Mouse (Mus musculus) fibroblast of lung, adult 2 months (primary cell): ENCODE data around the gene Serpina11.
A peak's percentile ranks its signal among the peaks of the same experiment; 100 is the strongest.

Experiments
- DNase-seq: peaks from one replicate; pipeline ENCODE4 v3.0.0-alpha.2; 2011; ENCODE audit warnings: low read depth

Serpina11 gene

GRCm38 (mm10) chr12:103989857-103990256, at the start of gene Serpina11:
Gene Serpina11 (minus strand): TSS chr12:103989957.
- DNase-seq, result no peak

- no peak for DNase-seq
These were observed 48.4 kb upstream of the Serpina11 start for GRCm38 (mm10) chr12:104038181-104038580.

- DNase-seq, result no peak
These were observed 44.0 kb upstream of the Serpina11 start for GRCm38 (mm10) chr12:104033752-104034151.

DNA sequence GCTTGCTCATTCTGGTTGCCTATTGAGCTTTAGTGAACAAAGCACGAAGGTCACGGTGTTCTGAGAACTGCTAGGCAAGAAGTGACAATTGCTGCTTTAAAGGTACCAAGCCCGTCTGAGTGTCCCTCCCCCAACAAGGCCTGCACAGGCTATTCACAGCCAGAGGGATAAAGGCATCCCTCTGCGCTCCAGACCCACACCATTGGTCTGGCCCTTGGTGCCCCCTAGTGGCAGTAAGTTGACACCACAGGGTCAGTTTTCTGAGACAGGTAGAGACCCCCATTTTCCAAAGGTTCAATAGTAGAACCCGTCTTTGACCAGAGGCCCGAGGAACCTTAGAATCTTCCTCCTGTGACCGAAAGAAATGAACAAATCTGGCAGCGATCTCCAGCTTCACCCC, 40.2 kb upstream of the Serpina11 start:
- no peak for DNase-seq

GRCm38 (mm10) chr12:104015280-104015679, 25.5 kb upstream of the Serpina11 start:
- no peak for DNase-seq

- DNase-seq, result no peak
These were observed 23.9 kb upstream of the Serpina11 start, which contains the start of gene Serpina9 for GRCm38 (mm10) chr12:104013620-104014019. Gene Serpina9 (minus strand): TSS chr12:104013755.

- DNase-seq, result no peak
These were observed 14.9 kb upstream of the Serpina11 start for GRCm38 (mm10) chr12:104004689-104005088.

DNA sequence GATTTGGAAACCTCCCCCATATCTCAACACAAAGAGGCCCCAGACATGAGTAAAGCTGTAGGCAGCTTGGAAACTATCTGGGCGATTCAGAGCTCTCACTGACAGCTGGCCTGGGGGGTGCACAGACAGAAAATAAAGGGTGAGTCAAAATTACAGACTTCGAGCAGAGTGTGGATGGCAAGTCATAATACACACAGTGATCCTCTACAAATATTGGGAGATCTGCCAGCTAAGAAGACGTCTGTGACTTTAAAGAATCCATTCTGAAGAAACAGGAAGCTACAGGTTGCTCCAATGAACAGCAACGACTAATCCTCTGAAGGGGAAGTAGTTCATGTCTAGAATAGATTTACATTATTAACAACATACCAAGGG, 13.5 kb upstream of the Serpina11 start:
- DNase-seq, result peak; percentile 59

DNA sequence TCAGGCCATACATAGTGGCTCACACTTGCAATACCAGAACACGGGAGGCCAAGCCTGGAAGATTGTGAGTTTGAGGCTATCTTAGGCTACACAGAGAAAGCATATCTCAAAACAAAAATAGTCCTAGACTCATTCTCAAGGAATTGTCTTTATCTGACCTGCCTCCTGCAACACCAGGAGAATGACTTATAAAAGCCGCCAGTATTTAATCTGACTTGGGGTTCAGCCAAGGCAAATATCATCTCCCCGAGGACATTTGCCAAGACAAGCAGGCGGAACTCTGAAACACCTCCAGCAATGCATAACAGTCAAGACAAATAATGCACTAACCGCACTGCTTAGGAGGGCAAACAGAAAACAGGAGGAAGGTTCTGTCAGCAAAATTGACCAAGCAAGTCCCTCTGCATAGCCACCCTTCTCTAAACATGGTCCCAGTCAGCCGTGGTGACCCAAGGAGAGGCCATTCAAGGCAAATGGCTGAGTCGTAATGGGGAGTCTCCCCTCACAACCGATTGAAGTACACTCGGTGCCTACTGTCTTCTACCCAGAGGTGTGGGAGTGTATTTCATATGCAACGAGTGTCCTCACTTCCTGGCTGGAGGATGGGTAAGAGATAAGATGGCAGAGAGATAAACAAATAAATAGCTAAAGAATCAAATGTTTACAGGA, 12.9 kb upstream of the Serpina11 start:
- DNase-seq, result peak; percentile 88

DNA sequence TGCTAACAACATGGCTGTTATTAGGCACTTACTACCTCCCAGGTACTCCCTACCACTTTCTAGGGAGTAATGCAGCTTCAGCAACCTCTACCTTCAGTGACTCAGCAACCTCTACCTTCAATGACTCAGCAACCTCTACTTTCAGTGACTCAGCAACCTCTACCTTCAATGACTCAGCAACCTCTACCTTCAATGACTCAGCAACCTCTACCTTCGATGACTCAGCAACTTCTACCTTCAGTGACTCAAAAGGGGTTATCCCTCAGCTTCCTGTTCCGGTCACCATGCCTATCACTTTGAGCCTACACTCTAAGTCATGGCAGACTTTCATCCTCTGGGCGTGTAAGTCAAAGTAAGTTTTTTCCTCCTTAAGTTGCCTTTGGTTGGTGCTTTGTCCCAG, 10.8 kb upstream of the Serpina11 start:
- DNase-seq, result no peak

- no peak for DNase-seq
These were observed 9.9 kb upstream of the Serpina11 start for GRCm38 (mm10) chr12:103999611-104000010.

- DNase-seq, result no peak
These were observed 6.8 kb upstream of the Serpina11 start for GRCm38 (mm10) chr12:103996513-103996912.

DNA sequence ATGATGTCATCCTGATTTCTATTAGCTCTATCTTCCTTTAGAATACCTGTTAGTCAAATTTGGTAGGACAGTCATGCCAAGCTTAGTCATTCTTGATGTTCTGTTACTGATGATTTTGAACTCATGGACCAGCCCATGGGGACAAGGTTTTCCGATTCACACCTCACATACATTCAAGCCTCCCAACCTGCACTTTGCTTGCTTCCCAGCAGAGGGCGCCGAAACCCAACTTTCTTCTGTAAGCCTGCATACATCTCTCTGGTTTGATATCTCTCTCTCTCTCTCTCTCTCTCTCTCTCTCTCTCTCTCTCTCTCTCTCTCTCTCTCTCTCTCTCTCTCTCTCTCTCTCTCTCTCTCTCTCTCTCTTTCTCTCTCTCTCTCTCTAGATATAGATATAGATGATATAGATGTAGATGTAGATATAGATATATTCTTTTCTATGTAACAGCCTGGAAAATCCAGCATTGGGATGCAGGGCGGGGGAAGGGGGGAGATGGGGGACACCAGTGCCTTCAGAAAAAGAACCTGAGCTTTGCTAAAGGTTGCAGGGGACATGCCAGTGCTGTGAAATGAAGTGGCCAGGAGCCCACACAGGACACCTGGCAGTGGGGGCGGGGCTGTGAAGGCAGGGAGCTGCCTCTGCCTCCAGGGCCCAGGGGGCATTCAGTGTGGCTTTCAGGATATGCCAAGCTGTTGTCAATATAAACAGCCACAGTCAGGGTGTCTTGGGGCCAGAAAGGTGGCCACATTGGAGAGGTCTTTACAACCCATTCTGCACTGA, 5.7 kb upstream of the Serpina11 start:
- peak; percentile 33 for DNase-seq

GRCm38 (mm10) chr12:103992945-103993344, 3.2 kb upstream of the Serpina11 start:
- peak; percentile 16 for DNase-seq

GRCm38 (mm10) chr12:103989514-103989767, 316 bp downstream of the Serpina11 start:
- DNase-seq, result no peak

- DNase-seq, result no peak
These were observed 823 bp downstream of the Serpina11 start for GRCm38 (mm10) chr12:103988754-103989513.

DNA sequence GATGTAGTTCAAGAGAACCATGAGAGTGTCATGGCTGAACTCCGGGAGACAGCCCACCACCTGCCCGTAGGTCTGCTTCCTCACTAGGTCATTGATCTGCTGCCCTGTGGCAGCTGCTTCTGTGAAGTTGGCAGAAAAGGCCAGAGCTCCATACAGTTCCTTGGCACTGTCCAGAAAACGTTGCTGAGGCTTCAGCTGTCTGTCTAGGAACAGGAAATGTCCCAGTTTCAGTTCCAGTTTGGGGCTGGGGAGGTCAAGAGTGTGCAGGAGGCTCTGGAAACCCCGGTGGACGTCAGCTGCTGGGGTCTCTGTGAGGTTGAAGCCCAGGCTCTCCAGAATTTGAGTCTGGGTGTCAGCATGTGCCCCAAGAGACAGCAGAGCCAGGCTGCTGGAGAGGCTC, 3.9 kb downstream of the Serpina11 start:
- DNase-seq, result no peak

DNA sequence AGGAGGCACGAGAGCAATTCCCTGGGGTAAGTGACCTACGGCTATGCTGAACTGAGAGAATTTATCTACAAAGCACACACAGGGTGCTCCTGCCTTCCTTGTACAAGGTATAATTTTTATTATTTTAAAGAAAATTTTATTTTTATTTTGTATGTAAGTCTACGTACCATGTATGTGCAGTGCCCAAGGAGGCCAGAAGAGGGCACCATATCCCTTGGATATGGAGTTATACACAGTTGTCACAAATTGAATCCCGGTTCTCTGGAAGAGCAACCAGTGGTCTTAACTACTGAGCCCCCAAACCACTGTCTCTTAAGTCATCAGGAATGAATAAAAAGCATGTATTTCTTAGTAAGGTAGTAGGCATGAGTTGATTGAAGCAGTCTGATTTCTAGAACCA, 4.8 kb downstream of the Serpina11 start:
- DNase-seq, result peak; percentile 19

GRCm38 (mm10) chr12:103981646-103982360, 8.0 kb downstream of the Serpina11 start:
- DNase-seq, result no peak

DNA sequence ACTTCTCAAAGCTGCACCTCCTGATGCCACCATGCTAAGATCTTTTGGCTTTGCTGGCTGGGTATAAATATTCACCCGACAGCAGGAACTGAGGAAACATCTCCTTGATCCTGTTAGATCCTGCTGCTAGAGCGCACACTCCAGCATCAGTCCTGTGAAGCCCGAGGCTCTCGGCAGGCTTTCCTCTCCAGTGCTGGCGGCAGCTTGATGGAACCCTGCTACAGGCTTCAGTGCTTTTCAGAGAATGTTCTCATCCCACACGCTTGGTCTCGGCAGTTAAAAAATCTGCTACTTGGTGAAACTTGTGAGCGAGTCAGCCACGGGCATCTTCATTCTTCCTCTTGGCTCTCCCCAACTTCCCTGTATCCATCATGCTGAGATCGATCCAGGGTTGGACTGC, 11.5 kb downstream of the Serpina11 start:
- DNase-seq, result no peak

DNA sequence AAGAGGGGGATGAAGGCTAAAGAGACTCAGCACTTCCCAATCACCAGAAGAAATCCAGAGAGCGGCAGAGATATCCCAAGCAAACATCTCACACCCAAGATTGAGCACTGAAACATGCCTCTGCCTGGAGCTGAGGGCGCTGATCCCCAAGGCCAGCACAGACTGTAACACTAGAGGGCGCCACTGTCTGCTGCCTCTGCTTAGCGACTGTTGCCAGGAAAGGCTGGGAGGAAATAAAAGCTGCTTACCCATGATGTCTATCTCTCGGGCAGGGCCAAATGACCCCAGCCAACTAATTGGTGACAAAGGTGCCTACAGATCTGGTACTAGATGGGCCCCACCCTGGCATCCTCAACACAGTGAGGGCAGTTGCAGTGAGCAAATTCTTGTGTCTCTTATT, 11.9 kb downstream of the Serpina11 start:
- DNase-seq, result no peak

- no peak for DNase-seq
These were observed 12.7 kb downstream of the Serpina11 start for GRCm38 (mm10) chr12:103977060-103977459.
